Mouse (Mus musculus): ENCODE data around the gene Ovca2.

- TF ChIP-seq CTCF (IDR thresholded peaks at IDR 0.05; ENCODE audit: insufficient read depth, low read length) = no peak
- no peak for TF ChIP-seq POLR2A (IDR thresholded peaks at IDR 0.05; ENCODE audit: borderline replicate concordance, extremely low read depth, low read depth, low read length)
These were observed 15.3 kb downstream of the Ovca2 start for GRCm38 (mm10) chr11:75163379-75163778.

Measured in lung, adult 2 months (tissue).